Mouse (Mus musculus): ENCODE measurements at regions not wholly inside any gene's neighbourhood (a gene's known extent, or its start where the extent isn't known, plus 50 kb on each side); places are given as distances from the start of the nearest gene placed in this dataset.

GRCm38 (mm10) chr9:15175866-15176265, 63.0 kb upstream of the Vstm5 start:
- no peak overlapping the region for H3K27ac ChIP-seq (replicated peaks; ENCODE audit: low read depth, low read length)
- DNase-seq (no peak), ATAC-seq (ENCODE audit: low FRiP score, low TSS enrichment) (no peak)
- no peaks in the 10 kb centered on the region for H3K27me3 ChIP-seq (ENCODE audit: control insufficient read depth, insufficient read depth, low read length)
- H3K4me3 ChIP-seq (replicated peaks; ENCODE audit: low read depth, low read length), result no peak overlapping the region
- 100% methylated on average over 1 of the region's 1 CpGs for WGBS
- H3K9me3 ChIP-seq (ENCODE audit: control insufficient read depth, low read length), result no peaks in the 10 kb centered on the region
- no peaks in the 10 kb centered on the region for H3K4me1 ChIP-seq (ENCODE audit: control insufficient read depth, insufficient read depth, low read length)
- H3K9ac ChIP-seq (replicated peaks; ENCODE audit: low read length), result no peak overlapping the region
- no peaks in the 10 kb centered on the region for H3K36me3 ChIP-seq (ENCODE audit: control insufficient read depth, insufficient read depth, low read length)
- H3K4me2 ChIP-seq (ENCODE audit: low read length), result no peak overlapping the region

- Histone ChIP-seq H3K9me3 (ENCODE audit: control insufficient read depth, low read length) (no peaks in the 10 kb centered on the region), H3K4me3 (replicated peaks; ENCODE audit: low read depth, low read length) (no peak overlapping the region), H3K27me3 (ENCODE audit: control insufficient read depth, insufficient read depth, low read length) (no peaks in the 10 kb centered on the region), H3K36me3 (ENCODE audit: control insufficient read depth, insufficient read depth, low read length) (no peaks in the 10 kb centered on the region), H3K9ac (replicated peaks; ENCODE audit: low read length) (no peak overlapping the region), H3K4me1 (ENCODE audit: control insufficient read depth, insufficient read depth, low read length) (no peaks in the 10 kb centered on the region), H3K4me2 (ENCODE audit: low read length) (no peak overlapping the region), H3K27ac (replicated peaks; ENCODE audit: low read depth, low read length) (no peak overlapping the region)
- ATAC-seq (ENCODE audit: low FRiP score, low TSS enrichment), result no peak
- WGBS, result 97% methylated on average over 1 of the region's 1 CpGs
- no peak for DNase-seq
Observed at GRCm38 (mm10) chr9:15175412-15175811, 63.4 kb upstream of the Vstm5 start.

GRCm38 (mm10) chr9:15170911-15171310, 59.0 kb upstream of the Hephl1 start:
- Histone ChIP-seq H3K27me3 (ENCODE audit: control insufficient read depth, insufficient read depth, low read length) (no peaks in the 10 kb centered on the region), H3K4me3 (replicated peaks; ENCODE audit: low read depth, low read length) (no peak overlapping the region), H3K27ac (replicated peaks; ENCODE audit: low read depth, low read length) (no peak overlapping the region), H3K9ac (replicated peaks; ENCODE audit: low read length) (no peak overlapping the region), H3K36me3 (ENCODE audit: control insufficient read depth, insufficient read depth, low read length) (no peaks in the 10 kb centered on the region), H3K4me2 (ENCODE audit: low read length) (no peak overlapping the region), H3K4me1 (ENCODE audit: control insufficient read depth, insufficient read depth, low read length) (no peaks in the 10 kb centered on the region), H3K9me3 (ENCODE audit: control insufficient read depth, low read length) (no peaks in the 10 kb centered on the region)
- DNase-seq (no peak), ATAC-seq (ENCODE audit: low FRiP score, low TSS enrichment) (no peak)
- WGBS, result 42% methylated on average over 3 of the region's 3 CpGs

GRCm38 (mm10) chr9:15169714-15170113, 57.8 kb upstream of the Hephl1 start:
- no peak overlapping the region for H3K27ac ChIP-seq (replicated peaks; ENCODE audit: low read depth, low read length)
- H3K4me3 ChIP-seq (replicated peaks; ENCODE audit: low read depth, low read length), result no peak overlapping the region
- H3K4me1 ChIP-seq (ENCODE audit: control insufficient read depth, insufficient read depth, low read length), result no peaks in the 10 kb centered on the region
- H3K9ac ChIP-seq (replicated peaks; ENCODE audit: low read length), result no peak overlapping the region
- no peak overlapping the region for H3K4me2 ChIP-seq (ENCODE audit: low read length)
- 86% methylated on average over 1 of the region's 1 CpGs for WGBS
- H3K36me3 ChIP-seq (ENCODE audit: control insufficient read depth, insufficient read depth, low read length), result no peaks in the 10 kb centered on the region
- H3K27me3 ChIP-seq (ENCODE audit: control insufficient read depth, insufficient read depth, low read length), result no peaks in the 10 kb centered on the region
- ATAC-seq (ENCODE audit: low FRiP score, low TSS enrichment), result no peak
- DNase-seq, result peak; percentile 53
- H3K9me3 ChIP-seq (ENCODE audit: control insufficient read depth, low read length), result no peaks in the 10 kb centered on the region

GRCm38 (mm10) chr9:15168961-15169360, 57.1 kb upstream of the Hephl1 start:
- H3K4me1 ChIP-seq (ENCODE audit: control insufficient read depth, insufficient read depth, low read length), result no peaks in the 10 kb centered on the region
- 81% methylated on average over 6 of the region's 6 CpGs for WGBS
- H3K27ac ChIP-seq (replicated peaks; ENCODE audit: low read depth, low read length), result no peak overlapping the region

GRCm38 (mm10) chr9:15166896-15167295, 55.0 kb upstream of the Hephl1 start:
- Histone ChIP-seq H3K4me2 (ENCODE audit: low read length) (no peak overlapping the region), H3K36me3 (ENCODE audit: control insufficient read depth, insufficient read depth, low read length) (no peaks in the 10 kb centered on the region), H3K4me1 (ENCODE audit: control insufficient read depth, insufficient read depth, low read length) (no peaks in the 10 kb centered on the region), H3K27me3 (ENCODE audit: control insufficient read depth, insufficient read depth, low read length) (no peaks in the 10 kb centered on the region), H3K9ac (replicated peaks; ENCODE audit: low read length) (no peak overlapping the region), H3K4me3 (replicated peaks; ENCODE audit: low read depth, low read length) (no peak overlapping the region), H3K27ac (replicated peaks; ENCODE audit: low read depth, low read length) (no peak overlapping the region), H3K9me3 (ENCODE audit: control insufficient read depth, low read length) (peaks cover 3% of the 10 kb centered on the region)
- no peak for DNase-seq
- no peak for ATAC-seq (ENCODE audit: low FRiP score, low TSS enrichment)
- WGBS, result 96% methylated on average over 2 of the region's 2 CpGs

More at GRCm38 (mm10) chr9:15168961-15169360, 57.1 kb upstream of the Hephl1 start:
- Histone ChIP-seq H3K4me2 (ENCODE audit: low read length) (no peak overlapping the region), H3K27me3 (ENCODE audit: control insufficient read depth, insufficient read depth, low read length) (no peaks in the 10 kb centered on the region), H3K4me3 (replicated peaks; ENCODE audit: low read depth, low read length) (no peak overlapping the region), H3K9me3 (ENCODE audit: control insufficient read depth, low read length) (no peaks in the 10 kb centered on the region), H3K9ac (replicated peaks; ENCODE audit: low read length) (no peak overlapping the region), H3K36me3 (ENCODE audit: control insufficient read depth, insufficient read depth, low read length) (no peaks in the 10 kb centered on the region)
- DNase-seq (no peak), ATAC-seq (ENCODE audit: low FRiP score, low TSS enrichment) (no peak)

GRCm38 (mm10) chr9:15166476-15166875, 54.6 kb upstream of the Hephl1 start:
- no peaks in the 10 kb centered on the region for H3K36me3 ChIP-seq (ENCODE audit: control insufficient read depth, insufficient read depth, low read length)
- WGBS, result 96% methylated on average over 4 of the region's 4 CpGs
- H3K27ac ChIP-seq (replicated peaks; ENCODE audit: low read depth, low read length), result no peak overlapping the region
- H3K4me3 ChIP-seq (replicated peaks; ENCODE audit: low read depth, low read length), result no peak overlapping the region
- no peaks in the 10 kb centered on the region for H3K4me1 ChIP-seq (ENCODE audit: control insufficient read depth, insufficient read depth, low read length)
- DNase-seq (no peak), ATAC-seq (ENCODE audit: low FRiP score, low TSS enrichment) (no peak)
- no peak overlapping the region for H3K4me2 ChIP-seq (ENCODE audit: low read length)
- no peaks in the 10 kb centered on the region for H3K27me3 ChIP-seq (ENCODE audit: control insufficient read depth, insufficient read depth, low read length)
- no peak overlapping the region for H3K9ac ChIP-seq (replicated peaks; ENCODE audit: low read length)
- H3K9me3 ChIP-seq (ENCODE audit: control insufficient read depth, low read length), result peaks cover 8% of the 10 kb centered on the region

Measured in midbrain, embryonic 14.5 days (tissue).